Mouse (Mus musculus): ENCODE measurements at regions not wholly inside any gene's neighbourhood (a gene's known extent, or its start where the extent isn't known, plus 50 kb on each side); places are given as distances from the start of the nearest gene placed in this dataset.
A peak's percentile ranks its signal among the peaks of the same experiment; 100 is the strongest.

DNA sequence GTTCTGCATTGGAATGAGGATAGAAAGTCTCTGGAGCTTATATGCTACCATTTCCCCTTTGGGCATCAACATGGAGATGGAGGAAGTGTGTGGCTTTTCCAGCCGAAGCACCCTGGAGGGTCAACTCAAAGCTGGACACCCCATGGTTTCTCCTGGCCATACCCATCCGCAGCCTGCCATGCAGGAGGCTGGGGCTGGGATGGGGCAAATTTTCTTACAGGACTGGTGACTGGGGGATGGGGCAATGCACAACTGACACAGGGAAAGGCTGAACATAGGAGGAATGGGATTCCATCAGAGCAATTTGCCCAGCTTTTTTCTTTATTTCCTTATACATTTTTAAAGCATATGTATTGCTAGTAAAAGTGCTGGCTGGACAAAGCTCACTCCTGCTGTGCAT is 414.4 kb upstream of the Camk1g start:
- H3K9ac ChIP-seq (ENCODE audit: low read depth, low read length), result no peak overlapping the region
- no peaks in the 10 kb centered on the region for H3K9me3 ChIP-seq (ENCODE audit: control insufficient read depth, low read length)
- DNase-seq (ENCODE audit: low spot score) (no peak), ATAC-seq (ENCODE audit: low read depth) (no peak)
- H3K36me3 ChIP-seq (ENCODE audit: control insufficient read depth, insufficient read depth, low read length), result no peaks in the 10 kb centered on the region
- no peaks in the 10 kb centered on the region for H3K4me1 ChIP-seq (ENCODE audit: control insufficient read depth, insufficient read depth, low read length)
- no peak overlapping the region for H3K27ac ChIP-seq (replicated peaks; ENCODE audit: low read depth, low read length)
- 56% methylated on average over 2 of the region's 2 CpGs for WGBS
- H3K4me2 ChIP-seq (ENCODE audit: low read depth, low read length), result no peak overlapping the region
- H3K4me3 ChIP-seq (ENCODE audit: low read depth, low read length), result no peak overlapping the region
- no peaks in the 10 kb centered on the region for H3K27me3 ChIP-seq (replicated peaks; ENCODE audit: control insufficient read depth, insufficient read depth, low read length)

DNA sequence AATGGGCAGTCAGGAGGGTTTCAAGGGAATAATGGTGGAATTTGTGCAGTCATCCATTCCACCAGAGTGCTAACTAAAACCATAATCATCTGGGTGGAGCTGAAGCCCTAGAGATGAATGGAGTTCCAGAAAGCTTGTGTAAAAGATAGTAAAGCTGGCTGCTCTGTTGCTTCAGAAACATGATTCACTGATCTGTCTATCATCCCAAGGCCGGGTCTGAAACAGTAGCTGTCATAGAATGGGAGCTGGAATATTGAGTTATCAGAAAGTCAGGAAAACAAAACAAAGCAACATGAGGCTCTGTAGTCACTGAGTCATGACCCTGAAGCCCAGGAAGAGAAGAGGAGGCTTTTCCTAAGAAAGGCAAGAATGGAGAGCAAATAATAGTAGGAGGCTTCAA is 408.1 kb upstream of the Camk1g start:
- Histone ChIP-seq H3K9ac (ENCODE audit: low read depth, low read length) (no peak overlapping the region), H3K27ac (replicated peaks; ENCODE audit: low read depth, low read length) (no peak overlapping the region), H3K27me3 (replicated peaks; ENCODE audit: control insufficient read depth, insufficient read depth, low read length) (no peaks in the 10 kb centered on the region), H3K4me2 (ENCODE audit: low read depth, low read length) (no peak overlapping the region), H3K4me3 (ENCODE audit: low read depth, low read length) (no peak overlapping the region), H3K4me1 (ENCODE audit: control insufficient read depth, insufficient read depth, low read length) (no peaks in the 10 kb centered on the region), H3K36me3 (ENCODE audit: control insufficient read depth, insufficient read depth, low read length) (no peaks in the 10 kb centered on the region), H3K9me3 (ENCODE audit: control insufficient read depth, low read length) (no peaks in the 10 kb centered on the region)
- WGBS, result 74% methylated on average over 1 of the region's 1 CpGs
- ATAC-seq (ENCODE audit: low read depth) (no peak), DNase-seq (ENCODE audit: low spot score) (no peak)

DNA sequence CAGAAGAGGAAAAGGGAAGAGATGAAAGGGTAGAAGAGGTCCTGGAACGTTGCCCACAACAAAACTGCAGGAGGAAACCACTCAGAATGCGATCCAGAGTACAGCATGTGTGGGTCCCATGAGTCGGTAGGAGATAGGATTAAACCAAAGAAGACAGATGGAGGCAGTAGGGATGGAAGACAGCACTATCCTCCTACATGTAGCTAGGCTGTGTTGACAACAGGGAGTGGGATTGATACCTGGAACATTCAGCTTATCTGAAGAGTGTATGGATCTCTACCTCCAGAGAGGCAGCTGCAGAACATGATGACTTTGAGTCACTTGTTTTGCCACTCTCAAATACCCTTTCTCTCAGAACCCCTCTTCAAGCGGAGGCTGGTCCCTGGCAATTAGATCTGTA is 399.4 kb upstream of the Camk1g start:
- ATAC-seq (ENCODE audit: low read depth) (no peak), DNase-seq (ENCODE audit: low spot score) (no peak)
- Histone ChIP-seq H3K27ac (replicated peaks; ENCODE audit: low read depth, low read length) (no peak overlapping the region), H3K4me3 (ENCODE audit: low read depth, low read length) (no peak overlapping the region), H3K4me2 (ENCODE audit: low read depth, low read length) (no peak overlapping the region), H3K9ac (ENCODE audit: low read depth, low read length) (no peak overlapping the region), H3K9me3 (ENCODE audit: control insufficient read depth, low read length) (no peaks in the 10 kb centered on the region), H3K4me1 (ENCODE audit: control insufficient read depth, insufficient read depth, low read length) (no peaks in the 10 kb centered on the region), H3K27me3 (replicated peaks; ENCODE audit: control insufficient read depth, insufficient read depth, low read length) (no peaks in the 10 kb centered on the region), H3K36me3 (ENCODE audit: control insufficient read depth, insufficient read depth, low read length) (no peaks in the 10 kb centered on the region)
- WGBS, result 69% methylated on average over 4 of the region's 4 CpGs

DNA sequence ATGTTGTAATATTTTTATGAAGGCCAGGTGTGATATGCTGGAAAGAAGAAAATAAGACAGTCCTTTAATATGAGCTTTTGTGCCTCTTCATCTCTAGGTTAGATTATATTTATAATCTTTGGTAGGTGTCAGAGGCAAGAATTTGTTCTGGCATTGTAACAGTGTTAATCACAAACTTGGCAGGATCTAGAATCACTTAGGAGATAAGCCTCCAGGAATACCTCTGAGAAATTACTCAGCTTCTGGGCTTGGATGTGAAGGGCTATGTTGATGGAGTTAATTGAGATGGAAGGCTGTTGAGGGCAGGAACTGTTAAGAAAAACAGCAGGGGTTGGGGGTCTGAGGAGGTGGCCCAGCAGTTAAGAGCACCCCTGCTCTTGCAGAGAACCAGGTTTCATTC is 394.0 kb upstream of the Camk1g start:
- Histone ChIP-seq H3K4me2 (ENCODE audit: low read depth, low read length) (no peak overlapping the region), H3K9me3 (ENCODE audit: control insufficient read depth, low read length) (0 out of 2 replicates have a peak, but pooled peaks cover 2% of the 10 kb centered on the region), H3K4me1 (ENCODE audit: control insufficient read depth, insufficient read depth, low read length) (no peaks in the 10 kb centered on the region), H3K9ac (ENCODE audit: low read depth, low read length) (no peak overlapping the region), H3K27me3 (replicated peaks; ENCODE audit: control insufficient read depth, insufficient read depth, low read length) (no peaks in the 10 kb centered on the region), H3K36me3 (ENCODE audit: control insufficient read depth, insufficient read depth, low read length) (no peaks in the 10 kb centered on the region), H3K27ac (replicated peaks; ENCODE audit: low read depth, low read length) (no peak overlapping the region), H3K4me3 (ENCODE audit: low read depth, low read length) (no peak overlapping the region)
- DNase-seq (ENCODE audit: low spot score), result no peak
- no peak for ATAC-seq (ENCODE audit: low read depth)

- no peak overlapping the region for H3K4me2 ChIP-seq (ENCODE audit: low read depth, low read length)
- H3K27ac ChIP-seq (replicated peaks; ENCODE audit: low read depth, low read length), result no peak overlapping the region; the same call in 1 of the 2 replicates
- no peak overlapping the region for H3K4me3 ChIP-seq (ENCODE audit: low read depth, low read length)
- H3K9me3 ChIP-seq (ENCODE audit: control insufficient read depth, low read length), result no peaks in the 10 kb centered on the region
- H3K4me1 ChIP-seq (ENCODE audit: control insufficient read depth, insufficient read depth, low read length), result peaks cover 5% of the 10 kb centered on the region; the same call in 1 of the 2 replicates
- H3K27me3 ChIP-seq (replicated peaks; ENCODE audit: control insufficient read depth, insufficient read depth, low read length), result no peaks in the 10 kb centered on the region
- WGBS, result 32% methylated on average over 4 of the region's 4 CpGs
- peak; percentile 30; the same call in 1 of the 2 replicates for ATAC-seq (ENCODE audit: low read depth)
- H3K36me3 ChIP-seq (ENCODE audit: control insufficient read depth, insufficient read depth, low read length), result no peaks in the 10 kb centered on the region
- H3K9ac ChIP-seq (ENCODE audit: low read depth, low read length), result no peak overlapping the region
- peak; percentile 35 for DNase-seq (ENCODE audit: low spot score)
Observed at GRCm38 (mm10) chr1:193751819-193752251, 381.7 kb upstream of the Camk1g start.

- H3K27ac ChIP-seq (replicated peaks; ENCODE audit: low read depth, low read length), result no peak overlapping the region
- no peaks in the 10 kb centered on the region for H3K36me3 ChIP-seq (ENCODE audit: control insufficient read depth, insufficient read depth, low read length)
- H3K9me3 ChIP-seq (ENCODE audit: control insufficient read depth, low read length), result no peaks in the 10 kb centered on the region
- H3K4me2 ChIP-seq (ENCODE audit: low read depth, low read length), result no peak overlapping the region
- 58% methylated on average over 4 of the region's 4 CpGs for WGBS
- ATAC-seq (ENCODE audit: low read depth) (no peak), DNase-seq (ENCODE audit: low spot score) (peak; percentile 24)
- H3K4me3 ChIP-seq (ENCODE audit: low read depth, low read length), result no peak overlapping the region
- no peaks in the 10 kb centered on the region for H3K27me3 ChIP-seq (replicated peaks; ENCODE audit: control insufficient read depth, insufficient read depth, low read length)
- peaks cover 5% of the 10 kb centered on the region; the same call in 1 of the 2 replicates for H3K4me1 ChIP-seq (ENCODE audit: control insufficient read depth, insufficient read depth, low read length)
- no peak overlapping the region for H3K9ac ChIP-seq (ENCODE audit: low read depth, low read length)
Observed at GRCm38 (mm10) chr1:193750929-193751328, 380.8 kb upstream of the Camk1g start.

DNA sequence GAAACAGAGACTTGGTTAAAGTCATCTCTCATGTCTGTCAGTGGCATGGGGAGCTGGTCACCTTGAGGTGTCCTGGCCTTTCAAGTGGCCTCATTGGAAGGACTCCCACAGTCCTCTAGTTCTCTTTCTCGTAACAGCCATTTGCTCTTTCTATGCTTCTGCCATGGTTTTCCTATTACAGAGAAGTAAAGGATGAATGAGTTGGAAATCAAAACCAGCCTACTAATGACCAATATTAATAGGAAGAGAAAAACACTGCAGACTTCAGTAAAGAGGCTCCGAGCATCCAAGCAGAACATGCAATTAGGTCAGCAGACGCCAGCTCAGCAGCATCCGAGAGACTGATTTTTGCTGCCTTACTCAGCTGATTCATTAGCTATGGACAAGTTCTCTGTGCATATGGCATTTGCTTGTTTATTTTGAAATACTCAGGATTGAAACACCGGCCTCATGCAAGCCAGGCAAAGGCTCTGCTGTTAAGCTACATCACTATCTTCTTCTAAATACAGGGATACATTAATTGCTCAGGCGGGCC is 377.4 kb upstream of the Camk1g start:
- WGBS, result 63% methylated on average over 6 of the region's 6 CpGs

GRCm38 (mm10) chr1:193742688-193743087 is 372.6 kb upstream of the Camk1g start:
- Histone ChIP-seq H3K27me3 (replicated peaks; ENCODE audit: control insufficient read depth, insufficient read depth, low read length) (no peaks in the 10 kb centered on the region), H3K27ac (replicated peaks; ENCODE audit: low read depth, low read length) (no peak overlapping the region), H3K4me2 (ENCODE audit: low read depth, low read length) (no peak overlapping the region), H3K36me3 (ENCODE audit: control insufficient read depth, insufficient read depth, low read length) (no peaks in the 10 kb centered on the region), H3K9me3 (ENCODE audit: control insufficient read depth, low read length) (0 out of 2 replicates have a peak, but pooled peaks cover 4% of the 10 kb centered on the region), H3K4me1 (ENCODE audit: control insufficient read depth, insufficient read depth, low read length) (no peaks in the 10 kb centered on the region), H3K4me3 (ENCODE audit: low read depth, low read length) (no peak overlapping the region), H3K9ac (ENCODE audit: low read depth, low read length) (no peak overlapping the region)
- DNase-seq (ENCODE audit: low spot score), result no peak
- WGBS, result 90% methylated on average over 2 of the region's 2 CpGs
- ATAC-seq (ENCODE audit: low read depth), result no peak

More for the DNA sequence above, 377.4 kb upstream of the Camk1g start:
- Histone ChIP-seq H3K27ac (replicated peaks; ENCODE audit: low read depth, low read length) (no peak overlapping the region), H3K4me1 (ENCODE audit: control insufficient read depth, insufficient read depth, low read length) (peaks cover 5% of the 10 kb centered on the region; the same call in 1 of the 2 replicates), H3K36me3 (ENCODE audit: control insufficient read depth, insufficient read depth, low read length) (no peaks in the 10 kb centered on the region), H3K9ac (ENCODE audit: low read depth, low read length) (no peak overlapping the region), H3K4me3 (ENCODE audit: low read depth, low read length) (no peak overlapping the region), H3K4me2 (ENCODE audit: low read depth, low read length) (no peak overlapping the region), H3K27me3 (replicated peaks; ENCODE audit: control insufficient read depth, insufficient read depth, low read length) (no peaks in the 10 kb centered on the region), H3K9me3 (ENCODE audit: control insufficient read depth, low read length) (0 out of 2 replicates have a peak, but pooled peaks cover 4% of the 10 kb centered on the region)
- no peak for DNase-seq (ENCODE audit: low spot score)
- ATAC-seq (ENCODE audit: low read depth), result no peak

- DNase-seq (ENCODE audit: low spot score) (peak; percentile 48), ATAC-seq (ENCODE audit: low read depth) (no peak)
- 48% methylated on average over 6 of the region's 6 CpGs for WGBS
- no peak overlapping the region for H3K27ac ChIP-seq (replicated peaks; ENCODE audit: low read depth, low read length)
- no peak overlapping the region for H3K9ac ChIP-seq (ENCODE audit: low read depth, low read length)
- H3K4me1 ChIP-seq (ENCODE audit: control insufficient read depth, insufficient read depth, low read length), result no peaks in the 10 kb centered on the region
- H3K4me2 ChIP-seq (ENCODE audit: low read depth, low read length), result no peak overlapping the region
- no peaks in the 10 kb centered on the region for H3K36me3 ChIP-seq (ENCODE audit: control insufficient read depth, insufficient read depth, low read length)
- no peak overlapping the region for H3K4me3 ChIP-seq (ENCODE audit: low read depth, low read length)
- no peaks in the 10 kb centered on the region for H3K27me3 ChIP-seq (replicated peaks; ENCODE audit: control insufficient read depth, insufficient read depth, low read length)
- H3K9me3 ChIP-seq (ENCODE audit: control insufficient read depth, low read length), result 0 out of 2 replicates have a peak, but pooled peaks cover 4% of the 10 kb centered on the region
Observed at GRCm38 (mm10) chr1:193738821-193739220, 368.7 kb upstream of the Camk1g start.
